ENCODE assay signal across 8 mouse cellular contexts in the genomic region with DNA sequence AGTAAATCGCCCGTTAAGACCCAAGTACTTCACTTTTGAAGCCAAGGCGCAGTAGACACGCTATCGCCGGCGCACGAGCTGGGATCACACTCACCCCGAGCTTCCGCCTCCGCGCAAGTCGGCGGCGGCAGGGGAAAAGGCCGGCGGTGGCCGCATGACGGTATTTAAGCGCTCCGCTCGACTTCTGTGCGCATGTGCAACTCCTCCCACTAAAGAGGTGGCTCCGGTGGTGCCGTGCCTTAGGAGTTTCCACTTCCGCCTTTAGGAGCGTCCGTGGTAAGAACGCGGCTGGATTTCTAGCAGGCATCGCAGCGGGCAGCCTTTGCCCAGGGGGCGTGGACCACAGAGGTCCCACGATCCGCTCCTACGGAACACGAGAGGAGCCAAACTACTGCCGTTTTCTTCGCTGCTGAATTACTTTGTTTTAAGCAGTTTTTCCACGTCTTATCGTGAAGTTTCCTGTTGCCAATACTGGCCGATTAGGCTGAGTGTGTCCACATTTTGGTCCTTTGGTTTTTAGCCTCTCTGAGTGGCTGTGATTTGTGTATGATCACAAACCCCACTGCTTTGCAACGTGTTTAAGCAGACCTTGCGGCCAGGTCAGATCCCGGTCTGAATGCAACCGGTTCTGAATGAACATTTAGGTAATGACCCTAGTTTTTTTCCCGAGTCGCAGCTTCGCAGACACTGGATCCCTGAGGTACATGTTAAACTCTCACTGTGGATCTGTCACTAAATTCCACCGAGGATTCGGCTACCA. TPM values are rescaled to one million over a fixed set of nuclear protein-coding genes. Genes with fewer than 3 reads are reported as not detected.
DNase-seq lines count a peak whose midpoint lies in the region; ATAC-seq and TF ChIP-seq lines count a peak whose summit lies in the region.

A gene (minus strand): TSS at position 214 of the 760 bp plus-strand sequence.

- no peak for TF ChIP-seq CTCF in bone marrow macrophage, adult 2 months (IDR thresholded peaks at IDR 0.05; ENCODE audit: low read depth, low read length)
- TF ChIP-seq CTCF in embryonic fibroblast, embryonic 13.5 days (IDR thresholded peaks at IDR 0.05; ENCODE audit: borderline replicate concordance, insufficient read depth, low read length), result no peak

- H3K27ac ChIP-seq in bone marrow macrophage, adult 2 months (ENCODE audit: insufficient read depth, low read depth, low read length), result peak within 1 kb of the TSS; percentile 91
- peak within 1 kb of the TSS; percentile 98 for H3K27ac ChIP-seq in embryonic fibroblast, embryonic 13.5 days (ENCODE audit: insufficient read depth, low read length)
- H3K27ac ChIP-seq in kidney, embryonic 14.5 days (ENCODE audit: low read depth, low read length), result peak within 1 kb of the TSS; percentile 90
- H3K27ac ChIP-seq in limb, embryonic 15.5 days, result peak within 1 kb of the TSS; percentile 88

- peak; percentile 99 for DNase-seq in A20 (ENCODE audit: low read depth, low spot score)
- peak; percentile 98 to 99 for DNase-seq in heart, adult 9 months (ENCODE audit: low spot score in 2 of 2)
- DNase-seq in monocyte, adult 2 months (ENCODE audit: low read depth in 1 of 2, low spot score in 2 of 2), result peak; percentile 96 to 99
- DNase-seq in spleen, postnatal 36 days (ENCODE audit: low spot score in 2 of 2), result peak; percentile 97 to 98

- peaks cover 9% of the 10 kb centered on the region for H3K4me1 ChIP-seq in bone marrow macrophage, adult 2 months (ENCODE audit: control insufficient read depth, insufficient read depth, low read length)
- H3K4me1 ChIP-seq in embryonic fibroblast, embryonic 13.5 days (ENCODE audit: control insufficient read depth, insufficient read depth, low read length), result peaks cover 4% of the 10 kb centered on the region; the same call in 1 of the 2 replicates
- peaks cover 21% of the 10 kb centered on the region for H3K4me1 ChIP-seq in kidney, embryonic 14.5 days (ENCODE audit: control insufficient read depth, insufficient read depth, low read length)
- peaks cover 27% of the 10 kb centered on the region for H3K4me1 ChIP-seq in limb, embryonic 15.5 days

- H3K9ac ChIP-seq in kidney, embryonic 14.5 days (ENCODE audit: low read depth, low read length), result peak within 1 kb of the TSS; percentile 95
- peak within 1 kb of the TSS; percentile 84 for H3K9ac ChIP-seq in limb, embryonic 15.5 days

- peak within 1 kb of the TSS; percentile 66 for H3K4me2 ChIP-seq in kidney, embryonic 14.5 days (replicated peaks; ENCODE audit: low read depth, low read length)
- H3K4me2 ChIP-seq in limb, embryonic 15.5 days, result peak within 1 kb of the TSS; percentile 60

- TF ChIP-seq POLR2A in bone marrow macrophage, adult 2 months (IDR thresholded peaks at IDR 0.05; ENCODE audit: borderline replicate concordance, low read depth, low read length), result peak; percentile 92
- TF ChIP-seq POLR2A in embryonic fibroblast, embryonic 13.5 days (IDR thresholded peaks at IDR 0.05; ENCODE audit: low read depth, low read length), result peak; percentile 97

- ATAC-seq in kidney, embryonic 14.5 days (ENCODE audit: low FRiP score, low TSS enrichment), result peak; percentile 96
- peak; percentile 96 for ATAC-seq in limb, embryonic 15.5 days (ENCODE audit: insufficient number of reproducible peaks, low FRiP score, low TSS enrichment, low read depth)

- H3K9me3 ChIP-seq in kidney, embryonic 14.5 days (ENCODE audit: control insufficient read depth, low read length), result no peaks in the 10 kb centered on the region
- no peaks in the 10 kb centered on the region for H3K9me3 ChIP-seq in limb, embryonic 15.5 days

- H3K27me3 ChIP-seq in kidney, embryonic 14.5 days (ENCODE audit: control insufficient read depth, insufficient read depth, low read length), result no peaks in the 10 kb centered on the region
- no peaks in the 10 kb centered on the region for H3K27me3 ChIP-seq in limb, embryonic 15.5 days

- WGBS in kidney, embryonic 14.5 days, result under 1% methylated on average over 50 of the region's 51 CpGs
- WGBS in limb, embryonic 15.5 days, result under 1% methylated on average over 51 of the region's 51 CpGs

- H3K36me3 ChIP-seq in kidney, embryonic 14.5 days (ENCODE audit: control insufficient read depth, insufficient read depth, low read length), result peaks cover 32% of the 10 kb centered on the region
- peaks cover 32% of the 10 kb centered on the region for H3K36me3 ChIP-seq in limb, embryonic 15.5 days

- H3K4me3 ChIP-seq in bone marrow macrophage, adult 2 months (ENCODE audit: insufficient read depth, low read length), result peak within 1 kb of the TSS; percentile 88
- H3K4me3 ChIP-seq in embryonic fibroblast, embryonic 13.5 days (ENCODE audit: insufficient read depth, low read length), result peak within 1 kb of the TSS; percentile 92
- H3K4me3 ChIP-seq in kidney, embryonic 14.5 days (ENCODE audit: low read length), result peak within 1 kb of the TSS; percentile 87
- peak within 1 kb of the TSS; percentile 85 for H3K4me3 ChIP-seq in limb, embryonic 15.5 days

RNA-seq across cellular contexts. Expression of the gene that starts here (rescaled TPM):
- 182 and 264 TPM in 2 replicates for polyA plus RNA-seq in bone marrow macrophage, adult 2 months (2012; ENCODE audit: insufficient read depth, insufficient read length, missing spikeins)
- 255 and 381 TPM in 2 replicates for polyA plus RNA-seq in embryonic fibroblast, embryonic 13.5 days (2011; ENCODE audit: insufficient read length, low read depth, missing spikeins)
- polyA plus RNA-seq in kidney, embryonic 14.5 days (2014; fragmentation: Nextera tagmentation; extraction: Ambion mirVana), result 203 and 268 TPM in 2 replicates
- 171 and 214 TPM in 2 replicates for polyA plus RNA-seq in limb, embryonic 15.5 days (2015; fragmentation: Nextera tagmentation; extraction: Ambion mirVana)

Comparison
In these comparisons a context has a peak if more than half of its experiments do, and no peak if none do; other contexts are left out.
1. Peak in every context shown above with its lines: DNase-seq, ATAC-seq, H3K4me3 ChIP-seq and H3K27ac ChIP-seq.